Mouse (Mus musculus): ENCODE data around the gene Susd1. TPM values are rescaled to one million over a fixed set of nuclear protein-coding genes. Genes with fewer than 3 reads are reported as not detected.

Susd1 gene
- polyA plus RNA-seq, 2 experiments: 5.8 to 18.1 TPM

- 53% methylated on average over 3 of the region's 3 CpGs for WGBS (ENCODE audit: insufficient replicate concordance)
- Histone ChIP-seq H3K36me3 (replicated peaks; ENCODE audit: control insufficient read depth, insufficient read depth, low read depth) (no peaks in the 10 kb centered on the region), H3K4me2 (ENCODE audit: low read depth) (no peak overlapping the region), H3K4me3 (ENCODE audit: insufficient read depth in 1 of 2, low read depth in 2 of 2, low read length in 2 of 2) (no peak overlapping the region), H3K27ac (no peak overlapping the region), H3K4me1 (replicated peaks; ENCODE audit: control insufficient read depth in 2 of 2, insufficient read depth in 2 of 2, low read length in 1 of 2) (peaks cover 0 to 11% of the 10 kb centered on the region in 2 experiments; a peak in 2 of 4 replicates), H3K9me3 (ENCODE audit: control insufficient read depth, low read length) (no peaks in the 10 kb centered on the region), H3K9ac (replicated peaks) (no peak overlapping the region), H3K27me3 (ENCODE audit: control insufficient read depth, insufficient read depth, low read length) (no peaks in the 10 kb centered on the region)
- no peak for TF ChIP-seq CTCF (IDR thresholded peaks at IDR 0.05; ENCODE audit: low read depth)
- TF ChIP-seq EP300 (IDR thresholded peaks at IDR 0.05; ENCODE audit: low read depth): no peak
- no peak for DNase-seq (ENCODE audit: low read depth in 3 of 3, low spot score in 3 of 3)
- no peak for ATAC-seq (ENCODE audit: insufficient read depth)
Measured at GRCm38 (mm10) chr4:59454046-59454445, 15.6 kb upstream of the Susd1 start.

GRCm38 (mm10) chr4:59452503-59452933, 14.1 kb upstream of the Susd1 start:
- ATAC-seq (ENCODE audit: insufficient read depth) (no peak), DNase-seq (ENCODE audit: low read depth in 3 of 3, low spot score in 3 of 3) (no peak)
- H3K9me3 ChIP-seq (ENCODE audit: control insufficient read depth, low read length): no peaks in the 10 kb centered on the region
- 70% methylated on average over 8 of the region's 8 CpGs for WGBS (ENCODE audit: insufficient replicate concordance)
- H3K4me3 ChIP-seq (ENCODE audit: insufficient read depth in 1 of 2, low read depth in 2 of 2, low read length in 2 of 2): no peak overlapping the region
- H3K9ac ChIP-seq (replicated peaks): no peak overlapping the region
- H3K4me1 ChIP-seq (replicated peaks; ENCODE audit: control insufficient read depth in 2 of 2, insufficient read depth in 2 of 2, low read length in 1 of 2): peaks cover 0 to 9% of the 10 kb centered on the region in 2 experiments; a peak in 2 of 4 replicates
- H3K36me3 ChIP-seq (replicated peaks; ENCODE audit: control insufficient read depth, insufficient read depth, low read depth): no peaks in the 10 kb centered on the region
- H3K27me3 ChIP-seq (ENCODE audit: control insufficient read depth, insufficient read depth, low read length): no peaks in the 10 kb centered on the region
- no peak overlapping the region for H3K27ac ChIP-seq
- no peak overlapping the region for H3K4me2 ChIP-seq (ENCODE audit: low read depth)
- TF ChIP-seq EP300 (IDR thresholded peaks at IDR 0.05; ENCODE audit: low read depth): no peak
- no peak for TF ChIP-seq CTCF (IDR thresholded peaks at IDR 0.05; ENCODE audit: low read depth)

GRCm38 (mm10) chr4:59450906-59451305, 12.5 kb upstream of the Susd1 start:
- Histone ChIP-seq H3K4me1 (replicated peaks; ENCODE audit: control insufficient read depth in 2 of 2, insufficient read depth in 2 of 2, low read length in 1 of 2) (peaks cover 0 to 9% of the 10 kb centered on the region in 2 experiments; a peak in 2 of 4 replicates), H3K4me3 (ENCODE audit: insufficient read depth in 1 of 2, low read depth in 2 of 2, low read length in 2 of 2) (no peak overlapping the region), H3K9me3 (ENCODE audit: control insufficient read depth, low read length) (no peaks in the 10 kb centered on the region; the same call in 1 of the 2 replicates), H3K4me2 (ENCODE audit: low read depth) (no peak overlapping the region), H3K27ac (no peak overlapping the region), H3K27me3 (ENCODE audit: control insufficient read depth, insufficient read depth, low read length) (no peaks in the 10 kb centered on the region), H3K9ac (replicated peaks) (no peak overlapping the region), H3K36me3 (replicated peaks; ENCODE audit: control insufficient read depth, insufficient read depth, low read depth) (no peaks in the 10 kb centered on the region)
- ATAC-seq (ENCODE audit: insufficient read depth) (no peak), DNase-seq (ENCODE audit: low read depth in 3 of 3, low spot score in 3 of 3) (no peak)
- TF ChIP-seq EP300 (IDR thresholded peaks at IDR 0.05; ENCODE audit: low read depth) (no peak), CTCF (IDR thresholded peaks at IDR 0.05; ENCODE audit: low read depth) (no peak)
- 71% methylated on average over 3 of the region's 3 CpGs for WGBS (ENCODE audit: insufficient replicate concordance)

GRCm38 (mm10) chr4:59450234-59450854, 11.9 kb upstream of the Susd1 start:
- TF ChIP-seq EP300 (IDR thresholded peaks at IDR 0.05; ENCODE audit: low read depth) (no peak), CTCF (IDR thresholded peaks at IDR 0.05; ENCODE audit: low read depth) (no peak)
- Histone ChIP-seq H3K27me3 (ENCODE audit: control insufficient read depth, insufficient read depth, low read length) (no peaks in the 10 kb centered on the region), H3K27ac (no peak overlapping the region), H3K4me3 (ENCODE audit: insufficient read depth in 1 of 2, low read depth in 2 of 2, low read length in 2 of 2) (no peak overlapping the region), H3K9me3 (ENCODE audit: control insufficient read depth, low read length) (no peaks in the 10 kb centered on the region; the same call in 1 of the 2 replicates), H3K4me2 (ENCODE audit: low read depth) (no peak overlapping the region), H3K4me1 (replicated peaks; ENCODE audit: control insufficient read depth in 2 of 2, insufficient read depth in 2 of 2, low read length in 1 of 2) (peaks cover 0 to 12% of the 10 kb centered on the region in 2 experiments; a peak in 3 of 4 replicates), H3K36me3 (replicated peaks; ENCODE audit: control insufficient read depth, insufficient read depth, low read depth) (no peaks in the 10 kb centered on the region), H3K9ac (replicated peaks) (no peak overlapping the region)
- ATAC-seq (ENCODE audit: insufficient read depth) (no peak), DNase-seq (ENCODE audit: low read depth in 3 of 3, low spot score in 3 of 3) (no peak)
- WGBS (ENCODE audit: insufficient replicate concordance): 54% methylated on average over 6 of the region's 6 CpGs

GRCm38 (mm10) chr4:59447296-59447695, 8.9 kb upstream of the Susd1 start:
- no peak overlapping the region for H3K9ac ChIP-seq (replicated peaks)
- no peak for DNase-seq (ENCODE audit: low read depth in 3 of 3, low spot score in 3 of 3)
- no peaks in the 10 kb centered on the region for H3K36me3 ChIP-seq (replicated peaks; ENCODE audit: control insufficient read depth, insufficient read depth, low read depth)
- H3K4me2 ChIP-seq (ENCODE audit: low read depth): no peak overlapping the region
- no peaks in the 10 kb centered on the region; the same call in 1 of the 2 replicates for H3K9me3 ChIP-seq (ENCODE audit: control insufficient read depth, low read length)
- TF ChIP-seq CTCF (IDR thresholded peaks at IDR 0.05; ENCODE audit: low read depth): no peak
- no peak for TF ChIP-seq EP300 (IDR thresholded peaks at IDR 0.05; ENCODE audit: low read depth)
- no peak overlapping the region for H3K4me3 ChIP-seq (ENCODE audit: insufficient read depth in 1 of 2, low read depth in 2 of 2, low read length in 2 of 2)
- no peak overlapping the region for H3K27ac ChIP-seq
- 77% methylated on average over 1 of the region's 1 CpGs for WGBS (ENCODE audit: insufficient replicate concordance)
- H3K27me3 ChIP-seq (ENCODE audit: control insufficient read depth, insufficient read depth, low read length): no peaks in the 10 kb centered on the region
- peaks cover 0 to 10% of the 10 kb centered on the region in 2 experiments; a peak in 3 of 4 replicates for H3K4me1 ChIP-seq (replicated peaks; ENCODE audit: control insufficient read depth in 2 of 2, insufficient read depth in 2 of 2, low read length in 1 of 2)
- no peak for ATAC-seq (ENCODE audit: insufficient read depth)

Data from liver, embryonic 14.5 days (tissue).